Mouse (Mus musculus) thymus, adult 2 months (tissue): ENCODE measurements around the gene Fsd2.

Experiments
- CTCF ChIP-seq: fragments of 200-500 bp; IDR thresholded peaks from 2 replicates; pipeline ENCODE4 v1.5.1; 2012; ENCODE audit warnings: mild to moderate bottlenecking, control low read depth, low read length, moderate library complexity, borderline replicate concordance; ENCODE audit not compliant: control insufficient read depth, poor library complexity, insufficient read depth; ENCODE audit errors: extremely low read depth
- POLR2A ChIP-seq: fragments of 200-500 bp; IDR thresholded peaks from 2 replicates; pipeline ENCODE4 v1.6.1; 2012; ENCODE audit warnings: mild to moderate bottlenecking, low read length, control low read depth, moderate library complexity; ENCODE audit not compliant: control insufficient read depth, poor library complexity, insufficient read depth; ENCODE audit errors: extremely low read depth

DNA sequence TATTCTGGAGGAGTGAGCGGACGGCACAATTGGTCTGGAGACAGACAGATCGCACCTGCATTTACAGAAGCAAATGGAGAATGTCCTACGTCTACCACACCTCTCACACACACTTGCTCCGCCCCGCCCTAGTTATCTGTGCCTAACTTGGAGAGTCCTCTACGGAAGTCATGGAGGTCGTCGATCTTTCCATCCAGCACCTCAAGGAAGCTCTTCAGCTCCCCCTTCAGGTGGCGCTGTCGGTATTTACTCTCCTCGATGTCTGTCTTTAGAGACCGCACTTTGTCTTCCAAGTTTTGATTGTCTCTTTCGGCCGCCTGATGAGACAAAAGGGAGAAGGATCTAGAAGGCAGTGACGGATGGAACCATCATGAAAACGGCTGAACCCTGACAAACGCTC lies 43.4 kb upstream of the Fsd2 start:
- TF ChIP-seq CTCF (no peak), POLR2A (no peak)
